Mouse (Mus musculus) lung, embryonic 14.5 days (tissue): ENCODE data around the gene Camkmt. TPM values are rescaled to one million over a fixed set of nuclear protein-coding genes. Genes with fewer than 3 reads are reported as not detected.

Source experiments
- ATAC-seq: fragments of 200-750 bp; cut with Nextera tagmentation; 2 replicates; pipeline ENCODE4 v1.8.0; 2017; ENCODE audit warnings: mild to moderate bottlenecking, moderate TSS enrichment, moderate library complexity; ENCODE audit not compliant: insufficient read depth
- DNase-seq: peaks from one replicate; pipeline ENCODE4 v3.0.0-alpha.2; 2015
- H3K27ac ChIP-seq: fragments of 300-500 bp; sonication (generic); 2 replicates; pipeline ENCODE4 v1.5.1; 2014; ENCODE audit warnings: low read depth, mild to moderate bottlenecking, moderate library complexity
- H3K27me3 ChIP-seq: fragments of 300-500 bp; sonication (generic); 2 replicates; pipeline ENCODE4 v1.6.1; 2014; ENCODE audit warnings: low read length, control low read depth; ENCODE audit not compliant: insufficient read depth
- H3K36me3 ChIP-seq: fragments of 300-500 bp; sonication (generic); 2 replicates; pipeline ENCODE4 v1.6.1; 2014; ENCODE audit warnings: control low read depth; ENCODE audit not compliant: insufficient read depth
- H3K4me1 ChIP-seq: fragments of 300-500 bp; sonication (generic); 2 replicates; pipeline ENCODE4 v1.6.1; 2014; ENCODE audit warnings: antibody characterized with exemption, control low read depth; ENCODE audit not compliant: insufficient read depth
- H3K4me2 ChIP-seq: fragments of 300-500 bp; sonication (generic); 2 replicates; pipeline ENCODE4 v1.6.1; 2014; ENCODE audit warnings: mild to moderate bottlenecking
- H3K4me3 ChIP-seq: fragments of 300-500 bp; sonication (generic); 2 replicates; pipeline ENCODE4 v1.5.1; 2014; ENCODE audit warnings: low read depth, low read length
- H3K9ac ChIP-seq: fragments of 300-500 bp; sonication (generic); 2 replicates; pipeline ENCODE4 v1.6.1; 2014
- H3K9me3 ChIP-seq: fragments of 300-500 bp; sonication (generic); 2 replicates; pipeline ENCODE4 v1.6.1; 2016; ENCODE audit warnings: low read depth, low read length, control low read depth
- CTCF ChIP-seq: IDR thresholded peaks from 2 replicates; pipeline ENCODE4 v1.5.1; 2016; ENCODE audit warnings: antibody characterized with exemption, low read depth
- WGBS: fragments of 180-500 bp; shearing (Covaris S2); extraction: QIAGEN DNeasy Blood & Tissue Kit; methylation state at CpG from one replicate; pipeline ENCODE4 v1.1.7; 2014; 5-methylcytosine and 5-hydroxymethylcytosine counted together
- polyA plus RNA-seq: library from polyadenylated mRNA; unstranded; fragments of >200 nt; fragmentation: Nextera tagmentation; extraction: Ambion mirVana; gene quantifications from 2 replicates; pipeline ENCODE4 v1.2.1, GENCODE M21; 2014

The Camkmt gene
- polyA plus RNA-seq, 1 experiment from 2014 or later, result 11.7 TPM

GRCm38 (mm10) chr17:85110640-85111039 lies 20.3 kb downstream of the Camkmt start:
- Histone ChIP-seq H3K27ac (no peak overlapping the region), H3K27me3 (no peaks in the 10 kb centered on the region), H3K4me1 (no peaks in the 10 kb centered on the region), H3K36me3 (no peaks in the 10 kb centered on the region), H3K9ac (no peak overlapping the region), H3K9me3 (no peaks in the 10 kb centered on the region), H3K4me3 (no peak overlapping the region), H3K4me2 (no peak overlapping the region)
- ATAC-seq, result no peak
- WGBS, result 90% methylated on average over 1 of the region's 1 CpGs
- TF ChIP-seq CTCF, result no peak
- DNase-seq, result no peak

- no peak overlapping the region for H3K9ac ChIP-seq
Measured at GRCm38 (mm10) chr17:85113441-85113840, 23.1 kb downstream of the Camkmt start.

GRCm38 (mm10) chr17:85116643-85117042 lies 26.3 kb downstream of the Camkmt start:
- H3K27ac ChIP-seq, result no peak overlapping the region
- DNase-seq, result peak; percentile 79
- no peaks in the 10 kb centered on the region for H3K27me3 ChIP-seq
- WGBS, result 27% methylated on average over 4 of the region's 4 CpGs
- H3K36me3 ChIP-seq, result no peaks in the 10 kb centered on the region
- ATAC-seq, result no peak
- no peak overlapping the region for H3K9ac ChIP-seq
- no peaks in the 10 kb centered on the region for H3K9me3 ChIP-seq
- H3K4me3 ChIP-seq, result no peak overlapping the region
- TF ChIP-seq CTCF, result peak; percentile 72
- no peaks in the 10 kb centered on the region for H3K4me1 ChIP-seq
- H3K4me2 ChIP-seq, result no peak overlapping the region

More at GRCm38 (mm10) chr17:85113441-85113840, 23.1 kb downstream of the Camkmt start:
- TF ChIP-seq CTCF, result peak; percentile 34
- Histone ChIP-seq H3K27me3 (no peaks in the 10 kb centered on the region), H3K36me3 (no peaks in the 10 kb centered on the region), H3K4me1 (no peaks in the 10 kb centered on the region), H3K4me3 (no peak overlapping the region), H3K27ac (no peak overlapping the region), H3K4me2 (no peak overlapping the region), H3K9me3 (no peaks in the 10 kb centered on the region)
- 73% methylated on average over 8 of the region's 8 CpGs for WGBS
- ATAC-seq (no peak), DNase-seq (no peak)

GRCm38 (mm10) chr17:85138393-85138792 lies 48.0 kb downstream of the Camkmt start:
- TF ChIP-seq CTCF, result no peak
- Histone ChIP-seq H3K27ac (no peak overlapping the region), H3K4me3 (no peak overlapping the region), H3K9me3 (no peaks in the 10 kb centered on the region), H3K27me3 (no peaks in the 10 kb centered on the region), H3K4me2 (no peak overlapping the region), H3K4me1 (no peaks in the 10 kb centered on the region), H3K9ac (no peak overlapping the region), H3K36me3 (no peaks in the 10 kb centered on the region)
- 70% methylated on average over 1 of the region's 1 CpGs for WGBS
- no peak for DNase-seq
- no peak for ATAC-seq

GRCm38 (mm10) chr17:85141621-85142020 lies 51.3 kb downstream of the Camkmt start:
- WGBS, result 72% methylated on average over 3 of the region's 3 CpGs
- no peak for ATAC-seq
- Histone ChIP-seq H3K27me3 (no peaks in the 10 kb centered on the region), H3K4me1 (no peaks in the 10 kb centered on the region), H3K4me2 (no peak overlapping the region), H3K36me3 (no peaks in the 10 kb centered on the region), H3K4me3 (no peak overlapping the region), H3K9ac (no peak overlapping the region), H3K9me3 (no peaks in the 10 kb centered on the region), H3K27ac (no peak overlapping the region)
- DNase-seq, result no peak
- TF ChIP-seq CTCF, result no peak

GRCm38 (mm10) chr17:85142495-85143111 lies 52.3 kb downstream of the Camkmt start:
- no peaks in the 10 kb centered on the region for H3K9me3 ChIP-seq
- DNase-seq (no peak), ATAC-seq (no peak)
- H3K4me3 ChIP-seq, result no peak overlapping the region
- no peaks in the 10 kb centered on the region for H3K36me3 ChIP-seq
- no peaks in the 10 kb centered on the region for H3K4me1 ChIP-seq
- H3K4me2 ChIP-seq, result no peak overlapping the region
- no peak overlapping the region for H3K9ac ChIP-seq
- H3K27me3 ChIP-seq, result no peaks in the 10 kb centered on the region
- no peak overlapping the region for H3K27ac ChIP-seq
- TF ChIP-seq CTCF, result no peak
- 57% methylated on average over 5 of the region's 5 CpGs for WGBS

GRCm38 (mm10) chr17:85144141-85144540 lies 53.8 kb downstream of the Camkmt start:
- Histone ChIP-seq H3K36me3 (no peaks in the 10 kb centered on the region), H3K9ac (no peak overlapping the region), H3K9me3 (no peaks in the 10 kb centered on the region), H3K4me2 (no peak overlapping the region), H3K27ac (no peak overlapping the region), H3K27me3 (no peaks in the 10 kb centered on the region), H3K4me3 (no peak overlapping the region), H3K4me1 (no peaks in the 10 kb centered on the region)
- WGBS, result 77% methylated on average over 6 of the region's 6 CpGs
- TF ChIP-seq CTCF, result no peak
- no peak for DNase-seq
- ATAC-seq, result no peak

- no peaks in the 10 kb centered on the region for H3K36me3 ChIP-seq
- H3K27ac ChIP-seq, result no peak overlapping the region
- ATAC-seq (no peak), DNase-seq (no peak)
- no peak overlapping the region for H3K4me2 ChIP-seq
- 91% methylated on average over 1 of the region's 1 CpGs for WGBS
- H3K4me1 ChIP-seq, result no peaks in the 10 kb centered on the region
- TF ChIP-seq CTCF, result no peak
- H3K4me3 ChIP-seq, result no peak overlapping the region
- no peaks in the 10 kb centered on the region for H3K9me3 ChIP-seq
- H3K27me3 ChIP-seq, result no peaks in the 10 kb centered on the region
- no peak overlapping the region for H3K9ac ChIP-seq
Measured at GRCm38 (mm10) chr17:85148348-85148747, 58.0 kb downstream of the Camkmt start.
